Mouse (Mus musculus): ENCODE data around the gene Cyb561d2.

DNA sequence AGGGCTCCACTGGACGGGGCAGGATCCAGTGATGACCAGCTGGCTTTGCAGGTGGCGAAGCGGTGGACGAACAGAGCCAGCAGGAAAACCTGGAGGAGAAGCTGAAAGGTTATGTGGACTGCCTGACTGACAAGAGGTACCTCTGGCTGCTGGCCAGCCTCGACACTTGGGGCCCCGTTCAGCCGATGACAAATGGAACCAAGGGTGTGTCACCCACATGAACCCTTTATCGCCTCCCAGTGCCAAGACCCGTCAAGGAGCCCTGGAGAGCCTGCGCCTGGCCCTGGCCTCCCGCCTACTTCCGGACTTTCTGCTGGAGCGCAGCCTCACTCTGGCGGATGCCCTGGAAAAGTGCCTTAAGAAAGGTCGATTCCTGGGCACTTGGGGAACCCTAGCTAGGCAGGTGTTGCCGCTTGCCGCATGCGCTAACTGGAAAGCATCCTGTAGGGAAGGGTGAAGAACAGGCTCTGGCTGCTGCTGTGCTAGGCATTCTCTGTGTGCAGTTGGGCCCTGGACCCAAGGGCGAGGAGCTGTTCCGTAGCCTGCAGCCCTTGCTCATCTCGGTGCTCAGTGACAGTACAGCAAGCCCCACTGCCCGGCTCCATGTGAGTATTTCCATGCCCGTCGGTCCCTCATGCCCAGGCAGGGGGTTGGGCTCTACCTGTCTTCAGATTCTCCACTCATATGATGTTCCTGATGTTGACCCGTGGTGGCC, 48.2 kb upstream of the Cyb561d2 start:
- TF ChIP-seq CTCF (IDR thresholded peaks at IDR 0.05; ENCODE audit: extremely low read depth, insufficient read depth, low read length) (no peak), POLR2A (IDR thresholded peaks at IDR 0.05; ENCODE audit: extremely low read depth, insufficient read depth, low read length) (no peak)

All from cortical plate, adult 2 months (tissue).